Mouse (Mus musculus) heart, postnatal 4 days (tissue): ENCODE results near the gene Naa38. TPM values are rescaled to one million over a fixed set of nuclear protein-coding genes. Genes with fewer than 3 reads are reported as not detected.

Experiments used
- DNase-seq: peaks from one replicate; pipeline ENCODE4 v3.0.0; 2021
- total RNA-seq, 2 experiments: library from RNA; stranded (reverse); gene quantifications; 2 replicates each; pipeline ENCODE4 v1.2.3; 2021

The Naa38 gene
- total RNA-seq, 2 experiments from 2014 or later = 92.3 to 101 TPM

GRCm38 (mm10) chr11:69373223-69373965 is 21.9 kb upstream of the Naa38 start:
- no peak for DNase-seq

DNA sequence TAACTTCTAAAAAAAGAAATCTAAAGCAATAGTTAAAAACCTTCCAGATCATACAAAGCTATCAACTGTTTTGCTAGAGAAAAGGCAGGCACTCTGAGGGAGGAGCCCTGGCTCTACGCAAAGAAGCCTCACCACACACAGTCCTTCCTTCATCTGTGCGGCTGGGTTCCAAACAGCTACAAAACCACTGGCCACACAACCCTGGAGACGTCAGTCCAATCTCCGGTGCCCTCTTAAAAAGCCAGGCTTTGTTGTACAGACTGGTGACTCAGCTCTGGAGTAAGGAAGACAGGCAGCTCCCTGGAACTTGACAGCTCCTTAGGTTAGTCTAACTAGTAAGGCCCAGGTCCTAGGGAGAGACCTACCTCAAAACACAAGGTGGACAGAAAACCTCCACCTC is 19.6 kb upstream of the Naa38 start:
- DNase-seq = no peak

GRCm38 (mm10) chr11:69377766-69378165 is 17.5 kb upstream of the Naa38 start:
- no peak for DNase-seq

DNA sequence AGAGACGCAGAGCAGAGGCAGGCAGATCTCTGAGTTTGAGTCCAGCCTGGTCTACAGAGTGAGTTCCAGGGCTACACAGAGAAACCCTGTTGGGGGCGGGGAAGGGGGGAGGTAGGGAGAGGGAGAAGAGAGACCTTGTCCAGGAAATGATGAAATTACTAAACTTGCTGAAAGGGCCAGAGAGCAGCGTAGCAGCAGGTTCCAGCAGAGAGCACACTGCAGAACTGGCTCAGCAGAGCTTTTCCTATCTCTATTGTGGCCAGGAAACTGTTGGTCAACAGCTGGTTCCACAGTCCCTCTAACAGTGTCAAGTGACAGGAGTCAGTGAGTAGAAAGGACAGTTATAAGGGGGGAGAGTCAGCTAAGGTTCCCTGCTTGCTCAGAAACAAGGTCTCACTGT is 15.7 kb upstream of the Naa38 start:
- no peak for DNase-seq

- no peak for DNase-seq
Observed at GRCm38 (mm10) chr11:69381356-69381755, 13.9 kb upstream of the Naa38 start.

GRCm38 (mm10) chr11:69382478-69383105 is 12.7 kb upstream of the Naa38 start:
- no peak for DNase-seq

- no peak for DNase-seq
Observed at GRCm38 (mm10) chr11:69384979-69385378, 10.3 kb upstream of the Naa38 start.

GRCm38 (mm10) chr11:69386758-69387157 is 8.5 kb upstream of the Naa38 start:
- no peak for DNase-seq

- DNase-seq = no peak
Observed at GRCm38 (mm10) chr11:69388680-69389079, 6.6 kb upstream of the Naa38 start.

GRCm38 (mm10) chr11:69389531-69390399 is 5.5 kb upstream of the Naa38 start:
- peak; percentile 45 for DNase-seq

DNA sequence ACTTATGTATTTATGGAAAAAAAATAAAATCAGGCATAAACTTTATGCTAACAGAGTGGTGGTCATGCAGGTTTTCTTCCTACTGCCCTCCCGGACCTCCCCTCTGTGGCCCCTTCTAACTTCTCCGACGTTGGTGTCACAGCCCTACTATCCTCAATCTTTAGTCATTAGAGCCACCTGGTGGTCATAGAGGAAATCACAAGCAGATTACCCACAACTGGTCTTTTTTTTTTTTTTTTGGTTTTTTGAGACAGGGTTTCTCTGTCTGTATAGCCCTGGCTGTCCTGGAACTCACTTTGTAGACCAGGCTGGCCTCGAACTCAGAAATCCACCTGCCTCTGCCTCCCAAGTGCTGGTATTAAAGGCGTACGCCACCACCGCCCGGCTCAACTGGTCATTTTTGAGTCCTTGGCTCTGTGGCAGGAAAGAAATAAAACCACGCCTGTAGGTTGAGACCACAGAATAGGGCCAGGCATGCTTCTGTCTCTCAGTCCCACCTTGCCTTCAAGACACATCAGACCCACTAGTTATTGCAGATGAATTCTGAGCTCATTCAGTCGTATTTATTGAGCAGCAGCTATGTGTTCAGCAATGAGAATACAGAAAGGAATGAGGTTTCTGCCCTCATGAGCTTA is 4.8 kb upstream of the Naa38 start:
- DNase-seq = peak; percentile 81

- DNase-seq = peak; percentile 25
Observed at GRCm38 (mm10) chr11:69394591-69395167, 608 bp upstream of the Naa38 start.

- peak; percentile 95 for DNase-seq
Observed at GRCm38 (mm10) chr11:69395634-69396373, 517 bp downstream of the Naa38 start.

DNA sequence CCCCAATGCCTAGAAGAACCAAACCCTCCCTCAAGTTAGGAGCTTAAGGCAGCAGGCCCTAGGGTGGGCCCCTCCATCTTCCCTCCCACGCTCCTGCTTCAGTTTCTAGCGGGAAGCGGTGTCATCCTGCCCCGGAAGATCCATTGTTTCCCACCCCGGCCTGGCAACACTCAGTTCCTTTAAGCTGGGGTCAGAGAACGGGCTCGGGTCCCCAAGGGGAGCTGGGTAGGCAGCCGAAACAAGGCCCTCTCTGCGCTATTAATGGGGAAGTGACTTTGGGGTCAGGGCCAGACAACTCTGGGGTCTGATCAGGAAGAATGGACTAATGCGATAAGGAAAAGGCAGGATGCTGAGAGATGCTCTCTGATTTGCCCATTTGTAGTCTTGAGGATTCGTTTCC is 1.5 kb downstream of the Naa38 start:
- DNase-seq = peak; percentile 73

- DNase-seq = peak; percentile 58
Observed at GRCm38 (mm10) chr11:69397581-69398057, 2.3 kb downstream of the Naa38 start.

DNA sequence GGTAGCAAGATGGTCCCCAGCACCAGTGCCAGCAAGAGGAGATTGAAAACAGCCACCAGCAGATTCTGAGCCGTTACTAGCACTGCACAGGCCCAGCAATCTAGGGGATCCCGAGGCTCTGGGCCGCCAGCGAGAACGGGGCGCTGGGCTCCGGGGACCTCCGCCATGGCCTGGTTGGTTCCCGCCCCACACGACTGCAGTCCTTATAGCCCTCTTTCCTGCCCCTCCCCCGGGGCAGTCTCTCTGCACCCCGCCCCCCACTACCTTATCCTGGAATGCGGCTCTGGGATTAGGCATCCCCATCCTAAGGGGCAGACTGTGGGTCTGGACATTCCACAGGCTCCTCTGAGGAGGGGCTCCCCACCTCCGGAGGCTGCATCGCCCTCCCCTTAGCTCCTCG is 2.8 kb downstream of the Naa38 start, which contains the start of gene Tmem88:
Gene Tmem88, minus strand, starts transcription at position 176 of the 400 bp plus-strand sequence.
- DNase-seq = peak; percentile 72

DNA sequence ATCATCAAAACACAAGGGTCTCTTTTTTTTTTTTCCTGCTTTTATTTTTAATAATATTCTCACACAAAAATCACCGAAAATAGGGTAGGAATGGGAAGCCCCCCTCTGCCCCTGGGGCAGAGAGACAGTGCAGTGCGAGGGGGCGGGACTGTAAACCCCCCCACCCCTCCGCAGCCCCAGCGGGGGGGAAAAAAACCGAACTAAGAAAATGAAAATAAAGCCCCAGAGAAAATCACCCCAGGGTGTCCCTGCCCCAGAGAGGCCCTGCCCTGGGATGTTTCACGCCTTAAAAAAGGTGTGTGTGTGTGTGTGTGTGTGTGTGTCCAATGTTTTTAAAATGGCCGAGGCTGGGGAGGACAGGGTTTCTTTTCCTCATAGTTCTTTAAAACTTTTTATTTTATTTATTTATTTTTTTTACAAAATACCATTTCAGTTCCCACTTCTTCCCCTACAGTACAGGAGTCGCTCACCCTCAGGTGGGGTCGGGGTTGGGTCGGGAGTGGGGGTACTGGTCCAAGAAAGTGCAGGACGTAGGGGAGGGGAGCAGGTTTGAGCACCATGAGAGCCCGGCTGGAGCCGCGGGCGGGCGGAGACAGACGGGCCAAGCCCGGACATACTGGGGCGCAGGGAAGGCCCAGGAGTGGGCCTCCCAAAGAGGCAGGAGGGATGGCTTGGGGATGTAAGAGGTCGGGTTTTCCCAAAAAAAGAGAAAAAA is 3.4 kb downstream of the Naa38 start:
- no peak for DNase-seq

GRCm38 (mm10) chr11:69399201-69400082 is 4.2 kb downstream of the Naa38 start:
- DNase-seq = peak; percentile 45

GRCm38 (mm10) chr11:69400083-69400850 is 5.0 kb downstream of the Naa38 start:
- DNase-seq = no peak
